Mouse (Mus musculus) lung, embryonic 14.5 days (tissue): ENCODE data around the gene Ppcdc. TPM values are rescaled to one million over a fixed set of nuclear protein-coding genes. Genes with fewer than 3 reads are reported as not detected.

Experiments
- ATAC-seq: fragments of 200-750 bp; cut with Nextera tagmentation; 2 replicates; pipeline ENCODE4 v1.8.0; 2017; ENCODE audit warnings: mild to moderate bottlenecking, moderate TSS enrichment, moderate library complexity; ENCODE audit not compliant: insufficient read depth
- DNase-seq: peaks from one replicate; pipeline ENCODE4 v3.0.0-alpha.2; 2015
- H3K27ac ChIP-seq: fragments of 300-500 bp; sonication (generic); 2 replicates; pipeline ENCODE4 v1.5.1; 2014; ENCODE audit warnings: low read depth, mild to moderate bottlenecking, moderate library complexity
- H3K27me3 ChIP-seq: fragments of 300-500 bp; sonication (generic); 2 replicates; pipeline ENCODE4 v1.6.1; 2014; ENCODE audit warnings: low read length, control low read depth; ENCODE audit not compliant: insufficient read depth
- H3K36me3 ChIP-seq: fragments of 300-500 bp; sonication (generic); 2 replicates; pipeline ENCODE4 v1.6.1; 2014; ENCODE audit warnings: control low read depth; ENCODE audit not compliant: insufficient read depth
- H3K4me1 ChIP-seq: fragments of 300-500 bp; sonication (generic); 2 replicates; pipeline ENCODE4 v1.6.1; 2014; ENCODE audit warnings: antibody characterized with exemption, control low read depth; ENCODE audit not compliant: insufficient read depth
- H3K4me2 ChIP-seq: fragments of 300-500 bp; sonication (generic); 2 replicates; pipeline ENCODE4 v1.6.1; 2014; ENCODE audit warnings: mild to moderate bottlenecking
- H3K4me3 ChIP-seq: fragments of 300-500 bp; sonication (generic); 2 replicates; pipeline ENCODE4 v1.5.1; 2014; ENCODE audit warnings: low read depth, low read length
- H3K9ac ChIP-seq: fragments of 300-500 bp; sonication (generic); 2 replicates; pipeline ENCODE4 v1.6.1; 2014
- H3K9me3 ChIP-seq: fragments of 300-500 bp; sonication (generic); 2 replicates; pipeline ENCODE4 v1.6.1; 2016; ENCODE audit warnings: low read depth, low read length, control low read depth
- CTCF ChIP-seq: IDR thresholded peaks from 2 replicates; pipeline ENCODE4 v1.5.1; 2016; ENCODE audit warnings: antibody characterized with exemption, low read depth
- WGBS: fragments of 180-500 bp; shearing (Covaris S2); extraction: QIAGEN DNeasy Blood & Tissue Kit; methylation state at CpG from one replicate; pipeline ENCODE4 v1.1.7; 2014; 5-methylcytosine and 5-hydroxymethylcytosine counted together
- polyA plus RNA-seq: library from polyadenylated mRNA; unstranded; fragments of >200 nt; fragmentation: Nextera tagmentation; extraction: Ambion mirVana; gene quantifications from 2 replicates; pipeline ENCODE4 v1.2.1, GENCODE M21; 2014

The Ppcdc gene
- polyA plus RNA-seq, 1 experiment from 2014 or later, result 22.5 TPM

DNA sequence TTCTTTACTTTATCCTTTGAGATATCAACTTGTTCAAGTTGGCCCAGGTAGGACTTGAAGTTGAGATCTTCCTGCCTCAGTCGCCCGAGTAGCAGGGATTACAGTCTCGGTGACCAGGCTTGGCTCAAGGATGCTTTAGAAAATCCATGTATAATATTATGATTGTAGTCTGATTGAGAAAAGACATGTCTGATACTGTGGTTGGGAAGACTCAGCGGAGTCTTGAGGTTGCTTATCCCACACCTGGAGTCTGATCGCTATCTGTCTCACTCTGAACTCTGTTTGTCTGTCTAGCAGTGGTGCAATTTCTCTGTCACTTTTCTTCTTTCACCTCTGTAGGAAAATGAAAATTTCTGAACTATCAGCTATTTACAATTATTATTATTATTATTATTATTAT is 99.6 kb downstream of the Ppcdc start:
- no peak overlapping the region for H3K9ac ChIP-seq
- H3K36me3 ChIP-seq, result no peaks in the 10 kb centered on the region
- H3K4me1 ChIP-seq, result no peaks in the 10 kb centered on the region
- 96% methylated on average over 5 of the region's 5 CpGs for WGBS
- no peak overlapping the region for H3K27ac ChIP-seq
- no peak overlapping the region for H3K4me2 ChIP-seq
- H3K4me3 ChIP-seq, result no peak overlapping the region
- TF ChIP-seq CTCF, result no peak
- H3K9me3 ChIP-seq, result no peaks in the 10 kb centered on the region; the same call in 1 of the 2 replicates
- no peaks in the 10 kb centered on the region for H3K27me3 ChIP-seq
- DNase-seq, result no peak
- ATAC-seq, result no peak

DNA sequence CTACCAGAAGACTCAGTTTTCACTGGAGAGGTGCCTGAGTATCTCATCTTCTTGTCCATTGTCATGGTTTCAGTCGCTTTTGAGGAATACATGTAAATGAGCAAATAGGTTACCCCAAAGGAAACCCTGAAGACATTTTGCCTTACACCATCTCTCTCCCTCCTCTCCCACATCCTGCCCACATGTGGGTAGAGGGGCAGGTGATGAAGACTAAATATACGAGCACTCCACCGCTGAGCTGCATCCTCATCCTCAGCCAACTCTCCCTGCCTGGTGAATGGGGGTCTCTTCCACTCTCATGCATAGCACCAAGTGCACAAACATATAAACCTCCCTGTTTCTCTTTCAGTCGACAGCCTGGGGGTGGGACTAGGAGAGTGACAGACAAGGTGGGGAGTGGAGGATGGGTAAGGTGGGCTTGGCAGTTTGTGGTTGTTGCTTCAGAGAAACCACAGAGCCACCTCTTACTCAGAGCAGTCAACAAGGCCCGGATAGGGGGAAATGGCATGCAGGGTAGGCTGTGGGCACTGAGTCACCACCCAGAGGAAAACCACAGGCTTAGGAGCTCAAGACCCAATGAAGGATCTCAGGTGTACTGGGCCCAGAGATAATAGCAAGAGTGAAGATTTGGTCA is 100.2 kb downstream of the Ppcdc start:
- DNase-seq (no peak), ATAC-seq (no peak)
- Histone ChIP-seq H3K27ac (no peak overlapping the region), H3K9ac (no peak overlapping the region), H3K4me1 (no peaks in the 10 kb centered on the region), H3K27me3 (no peaks in the 10 kb centered on the region), H3K9me3 (no peaks in the 10 kb centered on the region; the same call in 1 of the 2 replicates), H3K36me3 (no peaks in the 10 kb centered on the region), H3K4me3 (no peak overlapping the region), H3K4me2 (no peak overlapping the region)
- WGBS, result 73% methylated on average over 5 of the region's 5 CpGs
- TF ChIP-seq CTCF, result no peak

DNA sequence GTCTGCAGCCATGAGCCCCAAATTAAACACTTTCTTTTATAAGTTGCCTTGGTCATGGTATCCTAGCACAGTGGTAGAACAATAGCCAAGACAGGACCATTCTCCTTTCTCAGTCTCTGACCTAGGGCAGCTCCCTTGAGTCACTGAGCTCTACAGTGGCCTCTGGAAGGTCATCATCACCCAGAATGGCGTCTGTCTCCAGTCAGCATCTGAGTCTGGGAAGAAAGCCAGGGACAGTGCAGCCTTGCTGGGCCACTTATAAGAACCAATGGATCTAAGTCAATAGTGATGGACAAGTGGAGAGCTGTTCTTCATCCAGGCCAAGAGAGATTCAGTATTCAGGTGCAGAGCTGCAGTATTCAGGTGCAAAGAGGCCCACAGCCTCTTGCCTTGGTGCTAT is 101.2 kb downstream of the Ppcdc start:
- no peak for TF ChIP-seq CTCF
- H3K36me3 ChIP-seq, result no peaks in the 10 kb centered on the region
- ATAC-seq, result no peak
- DNase-seq, result no peak
- no peak overlapping the region for H3K4me2 ChIP-seq
- no peaks in the 10 kb centered on the region; the same call in 1 of the 2 replicates for H3K9me3 ChIP-seq
- H3K4me3 ChIP-seq, result no peak overlapping the region
- no peaks in the 10 kb centered on the region for H3K27me3 ChIP-seq
- H3K9ac ChIP-seq, result no peak overlapping the region
- WGBS, result 54% methylated on average over 1 of the region's 1 CpGs
- no peaks in the 10 kb centered on the region for H3K4me1 ChIP-seq
- H3K27ac ChIP-seq, result no peak overlapping the region

Other genes starting within 250 kb of the Ppcdc start
- not detected in 2 replicates for gene Trcg1, start 203.6 kb downstream of the Ppcdc start, polyA plus RNA-seq
- 25.6 and 26.3 TPM in 2 replicates for gene 1700017B05Rik, start 177.5 kb downstream of the Ppcdc start, polyA plus RNA-seq
- 4.4 and 4.9 TPM in 2 replicates for gene Scamp5, start 27.9 kb upstream of the Ppcdc start, polyA plus RNA-seq
- 2.3 and 2.4 TPM in 2 replicates for gene Rpp25, start 63.9 kb upstream of the Ppcdc start, polyA plus RNA-seq
- 527 and 554 TPM in 2 replicates for gene Cox5a, start 81.2 kb upstream of the Ppcdc start, polyA plus RNA-seq
- gene Fam219b, start 97.4 kb upstream of the Ppcdc start, polyA plus RNA-seq, result 20.2 and 22.4 TPM in 2 replicates
- 35.1 and 38.1 TPM in 2 replicates for gene Mpi, start 112.6 kb upstream of the Ppcdc start, polyA plus RNA-seq
- gene Scamp2, start 120.8 kb upstream of the Ppcdc start, polyA plus RNA-seq, result 54.2 and 55.6 TPM in 2 replicates
- gene Ulk3, start 149.3 kb upstream of the Ppcdc start, polyA plus RNA-seq, result 8.0 and 10.6 TPM in 2 replicates
- not detected in 2 replicates for gene Cplx3, start 166.2 kb upstream of the Ppcdc start, polyA plus RNA-seq
- gene Lman1l, start 180.7 kb upstream of the Ppcdc start, polyA plus RNA-seq, result not detected in 2 replicates
- gene Csk, start 213.5 kb upstream of the Ppcdc start, polyA plus RNA-seq, result 23.6 and 28.7 TPM in 2 replicates
- not detected in 2 replicates for gene Cyp1a2, start 243.6 kb upstream of the Ppcdc start, polyA plus RNA-seq
- gene Cyp1a1, start 247.8 kb upstream of the Ppcdc start, polyA plus RNA-seq, result not detected in 2 replicates